Comparison of ENCODE assay signal across 9 mouse cellular contexts in genomic region chr6:51168775-51169695, GRCm38 (mm10).
DNase-seq lines count a peak whose midpoint lies in the region; ATAC-seq and TF ChIP-seq lines count a peak whose summit lies in the region.
"Had no signal": no experiment of that assay in that cellular context is flagged by ENCODE, and none has a peak within 500 bp of the region (broad histone marks: within the 10 kb centered on the region; RNA-seq: fewer than 3 reads in every experiment).

No protein-coding gene starts in this region.

- DNase-seq in gastrocnemius, adult 2 months, result peak; percentile 61
- no peak for DNase-seq in gastrocnemius, adult 18-20 months (ENCODE audit: low spot score)
- DNase-seq in embryo, embryonic 10.5 days (ENCODE audit: low spot score), result peak; percentile 76
- peak; percentile 79 for DNase-seq in limb, embryonic 10.5 days (ENCODE audit: low spot score)
- DNase-seq in yolk sac, embryonic 10.5 days (ENCODE audit: low spot score), result peak; percentile 75
- no peak for DNase-seq in MN1 (ENCODE audit: low spot score)

- H3K4me1 ChIP-seq in heart, embryonic 14.5 days (ENCODE audit: control insufficient read depth in 2 of 2, insufficient read depth in 2 of 2, low read length in 2 of 2), result peaks cover 20 to 36% of the 10 kb centered on the region in 2 experiments
- peaks cover 58% of the 10 kb centered on the region for H3K4me1 ChIP-seq in limb, embryonic 10.5 days
- peaks cover 42% of the 10 kb centered on the region for H3K4me1 ChIP-seq in midbrain, embryonic 13.5 days (replicated peaks)

- intact Hi-C loops in gastrocnemius, adult 2 months (cut with DNase I), result loop anchor here (1.0 kb wide), 3 partner anchors 230 to 490 kb away; no protein-coding TSS in a partner anchor

- no peaks in the 10 kb centered on the region for H3K36me3 ChIP-seq in heart, embryonic 14.5 days (ENCODE audit: control insufficient read depth, insufficient read depth, low read length)
- H3K36me3 ChIP-seq in limb, embryonic 10.5 days, result no peaks in the 10 kb centered on the region
- no peaks in the 10 kb centered on the region for H3K36me3 ChIP-seq in midbrain, embryonic 13.5 days

- 10% methylated on average over 38 of the region's 38 CpGs for WGBS in heart, embryonic 14.5 days
- 2% methylated on average over 38 of the region's 38 CpGs for WGBS in limb, embryonic 10.5 days
- 4% methylated on average over 38 of the region's 38 CpGs for WGBS in midbrain, embryonic 13.5 days

- peak overlapping the region; percentile 80 for H3K4me2 ChIP-seq in heart, embryonic 14.5 days (ENCODE audit: low read length)
- H3K4me2 ChIP-seq in midbrain, embryonic 13.5 days (replicated peaks), result peak overlapping the region; percentile 58

- peak overlapping the region; percentile 70 for H3K4me3 ChIP-seq in gastrocnemius, adult 2 months
- peak overlapping the region; percentile 43 to 48 for H3K4me3 ChIP-seq in heart, embryonic 14.5 days (ENCODE audit: control insufficient read depth in 1 of 2, insufficient read depth in 1 of 2, low read depth in 1 of 2, low read length in 2 of 2)
- peak overlapping the region; percentile 47 for H3K4me3 ChIP-seq in limb, embryonic 10.5 days
- H3K4me3 ChIP-seq in midbrain, embryonic 13.5 days (replicated peaks), result peak overlapping the region; percentile 32

- ATAC-seq in heart, embryonic 14.5 days (ENCODE audit: insufficient number of reproducible peaks, insufficient read depth, low FRiP score, low read depth), result no peak
- ATAC-seq in midbrain, embryonic 13.5 days, result peak; percentile 32

- H3K27ac ChIP-seq in gastrocnemius, adult 2 months, result peak overlapping the region; percentile 87
- peak overlapping the region; percentile 87 to 90 for H3K27ac ChIP-seq in heart, embryonic 14.5 days (replicated peaks in 1 of 2; ENCODE audit: control insufficient read depth in 1 of 2, insufficient read depth in 1 of 2, low read depth in 2 of 2, low read length in 2 of 2)
- H3K27ac ChIP-seq in limb, embryonic 10.5 days, result peak overlapping the region; percentile 96
- H3K27ac ChIP-seq in midbrain, embryonic 13.5 days, result peak overlapping the region; percentile 72

- no peak for TF ChIP-seq CTCF in gastrocnemius, adult 2 months (IDR thresholded peaks at IDR 0.05)

- no peaks in the 10 kb centered on the region for H3K9me3 ChIP-seq in heart, embryonic 14.5 days (ENCODE audit: control insufficient read depth, low read length)
- H3K9me3 ChIP-seq in limb, embryonic 10.5 days (replicated peaks), result no peaks in the 10 kb centered on the region
- no peaks in the 10 kb centered on the region for H3K9me3 ChIP-seq in midbrain, embryonic 13.5 days

- no peaks in the 10 kb centered on the region for H3K27me3 ChIP-seq in heart, embryonic 14.5 days (ENCODE audit: control insufficient read depth, insufficient read depth, low read length)
- no peaks in the 10 kb centered on the region for H3K27me3 ChIP-seq in limb, embryonic 10.5 days (ENCODE audit: low read depth, poor library complexity, severe bottlenecking)
- H3K27me3 ChIP-seq in midbrain, embryonic 13.5 days, result peaks cover 30% of the 10 kb centered on the region
- H3K27me3 ChIP-seq: CH12.LX had no signal

- peak overlapping the region; percentile 78 for H3K9ac ChIP-seq in heart, embryonic 14.5 days (ENCODE audit: low read length)
- peak overlapping the region; percentile 69 for H3K9ac ChIP-seq in midbrain, embryonic 13.5 days (replicated peaks)

Comparison
In these comparisons a context has a peak if more than half of its experiments do, and no peak if none do; other contexts are left out.
1. DNase-seq: peak in gastrocnemius, adult 2 months (single experiment), embryo, embryonic 10.5 days (single experiment), limb, embryonic 10.5 days (single experiment) and yolk sac, embryonic 10.5 days (single experiment); none in gastrocnemius, adult 18-20 months (single experiment) and MN1 (single experiment).
2. Peak in every context shown above with its lines, with median percentiles within 50 percentile points of each other: H3K27ac ChIP-seq and H3K4me3 ChIP-seq.